Mouse (Mus musculus) intestine, embryonic 15.5 days (tissue): ENCODE measurements around the gene Stt3b. TPM values are rescaled to one million over a fixed set of nuclear protein-coding genes. Genes with fewer than 3 reads are reported as not detected.
A peak's percentile ranks its signal among the peaks of the same experiment; 100 is the strongest.

Source experiments
- ATAC-seq: fragments of 200-750 bp; cut with Nextera tagmentation; 2 replicates; pipeline ENCODE4 v1.8.0; 2017; ENCODE audit warnings: moderate TSS enrichment, moderate library complexity
- H3K27ac ChIP-seq: fragments of 300-500 bp; sonication (generic); 2 replicates; pipeline ENCODE4 v1.5.1; 2015; ENCODE audit warnings: mild to moderate bottlenecking, inconsistent platforms
- H3K27me3 ChIP-seq: fragments of 300-500 bp; sonication (generic); replicated peaks from 2 replicates; pipeline ENCODE4 v1.6.1; 2015; ENCODE audit warnings: inconsistent platforms
- H3K36me3 ChIP-seq: fragments of 300-500 bp; sonication (generic); 2 replicates; pipeline ENCODE4 v1.6.1; 2015; ENCODE audit warnings: inconsistent platforms
- H3K4me1 ChIP-seq: fragments of 300-500 bp; sonication (generic); replicated peaks from 2 replicates; pipeline ENCODE4 v1.6.1; 2015; ENCODE audit warnings: inconsistent platforms
- H3K4me2 ChIP-seq: fragments of 300-500 bp; sonication (generic); replicated peaks from 2 replicates; pipeline ENCODE4 v1.6.1; 2015; ENCODE audit warnings: mild to moderate bottlenecking, inconsistent platforms
- H3K4me3 ChIP-seq: fragments of 300-500 bp; sonication (generic); replicated peaks from 2 replicates; pipeline ENCODE4 v1.5.1; 2015; ENCODE audit warnings: inconsistent platforms
- H3K9ac ChIP-seq: fragments of 300-500 bp; sonication (generic); 2 replicates; pipeline ENCODE4 v1.6.1; 2015; ENCODE audit warnings: inconsistent platforms
- H3K9me3 ChIP-seq: fragments of 300-500 bp; sonication (generic); 2 replicates; pipeline ENCODE4 v1.6.1; 2016; ENCODE audit warnings: inconsistent platforms
- WGBS: fragments of 180-500 bp; shearing (Covaris S2); methylation state at CpG from one replicate; pipeline ENCODE4 v1.1.7; 2015; 5-methylcytosine and 5-hydroxymethylcytosine counted together
- polyA plus RNA-seq: library from polyadenylated mRNA; unstranded; fragments of >200 nt; fragmentation: Nextera tagmentation; extraction: Ambion mirVana; gene quantifications from 2 replicates; pipeline ENCODE4 v1.2.1, GENCODE M21; 2015

Gene Stt3b
- polyA plus RNA-seq, 1 experiment from 2014 or later: 128 TPM

DNA sequence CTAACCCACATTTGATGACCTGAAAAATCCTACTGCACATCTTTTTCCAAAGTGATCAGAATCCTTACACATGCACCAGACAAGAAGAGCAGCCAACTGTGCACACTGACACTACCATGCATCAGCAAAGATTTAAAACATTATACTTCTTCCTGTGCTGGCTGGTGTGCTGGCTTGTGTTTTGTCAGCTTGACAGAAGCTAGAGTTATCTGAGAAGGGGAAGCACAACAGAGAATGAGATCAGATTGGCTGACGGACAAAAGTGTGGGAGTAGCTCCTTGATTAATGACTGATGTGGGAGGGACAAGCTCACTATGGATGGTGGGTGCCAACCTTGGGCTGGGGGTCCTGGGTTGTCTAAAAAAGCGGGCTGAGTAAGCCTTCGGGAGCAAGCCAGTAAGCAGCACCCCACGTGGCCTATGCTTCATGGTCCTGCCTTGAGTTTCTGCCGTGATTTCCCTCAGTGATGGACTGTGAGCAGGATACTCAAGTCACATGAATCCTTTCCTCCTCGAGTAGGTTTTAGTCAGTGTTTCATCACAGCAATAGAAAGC lies 52.4 kb downstream of the Stt3b start:
- no peak for ATAC-seq
- Histone ChIP-seq H3K27me3 (no peaks in the 10 kb centered on the region), H3K27ac (no peak overlapping the region), H3K9me3 (no peaks in the 10 kb centered on the region), H3K36me3 (peaks cover 17% of the 10 kb centered on the region), H3K4me3 (no peak overlapping the region), H3K4me1 (no peaks in the 10 kb centered on the region), H3K4me2 (no peak overlapping the region), H3K9ac (no peak overlapping the region)
- 64% methylated on average over 6 of the region's 6 CpGs for WGBS

GRCm38 (mm10) chr9:115249145-115249544 lies 61.1 kb downstream of the Stt3b start:
- Histone ChIP-seq H3K9ac (no peak overlapping the region), H3K4me2 (no peak overlapping the region), H3K4me1 (no peaks in the 10 kb centered on the region), H3K27ac (no peak overlapping the region), H3K36me3 (peaks cover 29% of the 10 kb centered on the region), H3K9me3 (no peaks in the 10 kb centered on the region), H3K4me3 (no peak overlapping the region), H3K27me3 (no peaks in the 10 kb centered on the region)
- ATAC-seq: peak; percentile 28; the same call in 1 of the 2 replicates
- 58% methylated on average over 5 of the region's 5 CpGs for WGBS

GRCm38 (mm10) chr9:115245092-115245491 lies 65.1 kb downstream of the Stt3b start:
- Histone ChIP-seq H3K9me3 (no peaks in the 10 kb centered on the region), H3K4me1 (no peaks in the 10 kb centered on the region), H3K27me3 (no peaks in the 10 kb centered on the region), H3K27ac (no peak overlapping the region), H3K36me3 (peaks cover 54% of the 10 kb centered on the region), H3K4me3 (no peak overlapping the region), H3K9ac (no peak overlapping the region), H3K4me2 (no peak overlapping the region)
- ATAC-seq: 0 out of 2 replicates have a peak, but pooled peaks have one; percentile 41
- 87% methylated on average over 6 of the region's 6 CpGs for whole genome bisulfite sequencing

GRCm38 (mm10) chr9:115243630-115244029 lies 66.6 kb downstream of the Stt3b start:
- no peak for ATAC-seq
- WGBS: 88% methylated on average over 6 of the region's 6 CpGs
- Histone ChIP-seq H3K9ac (no peak overlapping the region), H3K4me3 (no peak overlapping the region), H3K36me3 (peaks cover 51% of the 10 kb centered on the region), H3K27ac (no peak overlapping the region), H3K9me3 (no peaks in the 10 kb centered on the region), H3K4me1 (no peaks in the 10 kb centered on the region), H3K4me2 (no peak overlapping the region), H3K27me3 (no peaks in the 10 kb centered on the region)

DNA sequence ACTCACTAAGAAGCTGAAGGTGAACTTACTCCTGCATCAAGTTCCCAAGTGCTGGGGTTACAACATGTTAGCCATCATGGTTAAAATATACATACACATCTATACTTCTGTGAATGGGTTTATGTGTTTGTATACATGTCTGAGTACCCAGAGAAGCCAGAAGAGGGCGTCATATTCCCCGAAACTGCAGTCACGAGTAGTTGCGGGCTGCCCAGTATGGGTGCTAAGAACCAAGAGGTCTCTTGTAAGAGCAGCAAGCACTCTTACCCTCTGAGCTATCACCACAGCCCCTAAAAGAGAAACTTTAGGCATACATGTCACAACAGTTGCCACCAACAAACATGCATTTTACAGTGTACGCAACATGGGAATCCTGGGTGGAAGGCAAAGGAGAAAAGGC lies 70.4 kb downstream of the Stt3b start:
- Histone ChIP-seq H3K9me3 (no peaks in the 10 kb centered on the region), H3K27ac (no peak overlapping the region), H3K36me3 (peaks cover 42% of the 10 kb centered on the region), H3K27me3 (no peaks in the 10 kb centered on the region), H3K4me3 (no peak overlapping the region), H3K4me1 (no peaks in the 10 kb centered on the region), H3K4me2 (no peak overlapping the region), H3K9ac (no peak overlapping the region)
- 94% methylated on average over 5 of the region's 5 CpGs for WGBS
- no peak for ATAC-seq

GRCm38 (mm10) chr9:115237943-115238342 lies 72.3 kb downstream of the Stt3b start:
- no peaks in the 10 kb centered on the region for H3K4me1 ChIP-seq
- H3K9ac ChIP-seq: no peak overlapping the region
- H3K9me3 ChIP-seq: no peaks in the 10 kb centered on the region
- peaks cover 27% of the 10 kb centered on the region for H3K36me3 ChIP-seq
- no peak overlapping the region for H3K27ac ChIP-seq
- no peaks in the 10 kb centered on the region for H3K27me3 ChIP-seq
- no peak for ATAC-seq
- no peak overlapping the region for H3K4me3 ChIP-seq
- no peak overlapping the region for H3K4me2 ChIP-seq

DNA sequence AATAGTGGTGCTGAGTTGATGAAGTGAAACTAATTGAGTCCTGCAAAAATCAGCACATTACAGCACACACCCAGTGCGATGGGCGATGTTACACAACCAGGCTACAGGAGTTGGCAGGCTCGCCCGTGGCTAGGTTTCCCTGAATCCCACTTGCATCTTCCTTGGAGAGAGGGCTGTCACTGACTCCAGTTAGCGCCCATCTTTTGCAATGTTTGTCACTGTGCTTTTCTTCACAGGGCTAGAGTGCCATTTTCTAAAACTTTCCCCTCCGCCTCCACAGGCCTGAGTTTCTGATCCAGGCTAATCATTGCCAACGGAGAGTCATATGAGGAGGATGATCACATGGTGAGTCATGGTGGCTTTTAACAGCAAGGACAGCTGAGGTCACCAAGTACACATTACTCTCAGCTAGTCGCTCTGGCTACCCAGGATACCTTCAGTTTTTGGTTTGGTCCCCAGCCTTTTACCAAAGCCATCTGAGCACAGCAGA lies 73.8 kb downstream of the Stt3b start:
- 0 out of 2 replicates have a peak, but pooled peaks have one; percentile 44 for ATAC-seq
- Histone ChIP-seq H3K4me3 (no peak overlapping the region), H3K9me3 (no peaks in the 10 kb centered on the region), H3K9ac (no peak overlapping the region), H3K36me3 (peaks cover 17% of the 10 kb centered on the region), H3K4me2 (no peak overlapping the region), H3K4me1 (no peaks in the 10 kb centered on the region), H3K27me3 (no peaks in the 10 kb centered on the region), H3K27ac (no peak overlapping the region)
- WGBS: 87% methylated on average over 8 of the region's 8 CpGs

- no peak overlapping the region for H3K27ac ChIP-seq
- no peak for ATAC-seq
- no peaks in the 10 kb centered on the region for H3K4me1 ChIP-seq
- H3K4me2 ChIP-seq: no peak overlapping the region
- H3K9me3 ChIP-seq: no peaks in the 10 kb centered on the region
- no peak overlapping the region for H3K9ac ChIP-seq
- no peaks in the 10 kb centered on the region for H3K27me3 ChIP-seq
- H3K4me3 ChIP-seq: no peak overlapping the region
- WGBS: 89% methylated on average over 2 of the region's 2 CpGs
- 0 out of 2 replicates have a peak, but pooled peaks cover 3% of the 10 kb centered on the region for H3K36me3 ChIP-seq
These were observed 75.7 kb downstream of the Stt3b start for GRCm38 (mm10) chr9:115234561-115234960.

GRCm38 (mm10) chr9:115233721-115234120 lies 76.5 kb downstream of the Stt3b start:
- Histone ChIP-seq H3K9me3 (no peaks in the 10 kb centered on the region), H3K4me2 (no peak overlapping the region), H3K9ac (no peak overlapping the region), H3K4me1 (no peaks in the 10 kb centered on the region), H3K4me3 (no peak overlapping the region), H3K36me3 (0 out of 2 replicates have a peak, but pooled peaks cover 3% of the 10 kb centered on the region), H3K27ac (no peak overlapping the region), H3K27me3 (no peaks in the 10 kb centered on the region)
- no peak for ATAC-seq
- WGBS: 89% methylated on average over 5 of the region's 5 CpGs

DNA sequence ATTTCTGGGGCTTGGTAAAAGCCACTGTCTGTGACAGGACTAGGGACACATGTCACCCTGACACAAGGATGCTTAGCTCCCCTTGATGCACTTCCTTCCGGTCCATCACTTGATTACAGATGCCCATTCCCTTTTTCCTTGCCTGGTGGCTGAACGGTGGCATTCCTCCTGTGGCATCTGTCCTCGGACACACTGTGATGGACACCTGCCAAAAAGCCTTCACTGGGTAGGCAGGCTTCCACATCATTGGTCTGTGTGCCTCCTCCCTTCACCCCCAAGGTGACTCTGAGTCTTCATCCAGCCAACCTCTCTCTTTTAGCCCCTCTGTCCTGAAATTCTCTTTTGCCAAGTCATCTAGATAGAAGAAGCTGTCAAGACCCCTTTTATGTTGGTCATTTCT lies 78.7 kb downstream of the Stt3b start:
- Histone ChIP-seq H3K4me3 (no peak overlapping the region), H3K27me3 (no peaks in the 10 kb centered on the region), H3K27ac (no peak overlapping the region), H3K9me3 (no peaks in the 10 kb centered on the region), H3K9ac (no peak overlapping the region), H3K4me1 (no peaks in the 10 kb centered on the region), H3K4me2 (no peak overlapping the region), H3K36me3 (no peaks in the 10 kb centered on the region)
- WGBS: 87% methylated on average over 3 of the region's 3 CpGs
- ATAC-seq: no peak

GRCm38 (mm10) chr9:115230141-115230540 lies 80.1 kb downstream of the Stt3b start:
- no peak overlapping the region for H3K27ac ChIP-seq
- H3K9me3 ChIP-seq: no peaks in the 10 kb centered on the region
- H3K4me3 ChIP-seq: no peak overlapping the region
- H3K4me2 ChIP-seq: no peak overlapping the region
- no peaks in the 10 kb centered on the region for H3K27me3 ChIP-seq
- no peak overlapping the region for H3K9ac ChIP-seq
- WGBS: 46% methylated on average over 3 of the region's 3 CpGs
- no peaks in the 10 kb centered on the region for H3K4me1 ChIP-seq
- ATAC-seq: no peak
- H3K36me3 ChIP-seq: no peaks in the 10 kb centered on the region

DNA sequence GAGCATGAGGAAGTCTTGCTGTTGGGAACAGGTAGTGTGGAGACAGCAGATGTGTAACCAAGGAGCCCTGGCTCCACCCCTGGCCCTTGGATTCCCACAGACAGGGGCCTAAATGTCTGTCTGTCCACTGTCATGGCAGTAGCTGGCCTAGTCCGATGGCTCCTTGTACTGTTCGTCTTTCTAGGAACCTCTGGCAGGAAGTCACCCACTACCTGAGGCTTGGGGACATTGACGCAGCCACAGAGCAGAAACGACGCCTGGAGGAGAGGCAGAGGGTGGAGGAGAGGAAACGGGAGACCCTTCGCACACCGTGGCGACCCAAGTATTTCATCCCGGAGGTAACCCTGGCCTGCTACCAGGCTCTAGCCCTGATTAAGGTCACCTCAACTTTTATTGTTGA lies 80.5 kb downstream of the Stt3b start:
- Histone ChIP-seq H3K27ac (no peak overlapping the region), H3K27me3 (no peaks in the 10 kb centered on the region), H3K4me1 (no peaks in the 10 kb centered on the region), H3K9ac (no peak overlapping the region), H3K36me3 (no peaks in the 10 kb centered on the region), H3K9me3 (no peaks in the 10 kb centered on the region), H3K4me3 (no peak overlapping the region), H3K4me2 (no peak overlapping the region)
- no peak for ATAC-seq
- WGBS: 74% methylated on average over 10 of the region's 10 CpGs

GRCm38 (mm10) chr9:115229145-115229544 lies 81.1 kb downstream of the Stt3b start:
- H3K4me2 ChIP-seq: no peak overlapping the region
- 72% methylated on average over 4 of the region's 4 CpGs for WGBS

More at GRCm38 (mm10) chr9:115229145-115229544, 81.1 kb downstream of the Stt3b start:
- H3K27me3 ChIP-seq: no peaks in the 10 kb centered on the region
- no peak overlapping the region for H3K27ac ChIP-seq
- ATAC-seq: no peak
- H3K4me3 ChIP-seq: no peak overlapping the region
- H3K9me3 ChIP-seq: no peaks in the 10 kb centered on the region
- no peak overlapping the region for H3K9ac ChIP-seq
- H3K4me1 ChIP-seq: no peaks in the 10 kb centered on the region
- H3K36me3 ChIP-seq: no peaks in the 10 kb centered on the region
